Mouse (Mus musculus): ENCODE data around the gene Mff. TPM values are rescaled to one million over a fixed set of nuclear protein-coding genes. Genes with fewer than 3 reads are reported as not detected.
A peak's percentile ranks its signal among the peaks of the same experiment; 100 is the strongest.

Mff gene
- polyA plus RNA-seq, 2 experiments: 176 to 223 TPM

- ATAC-seq (ENCODE audit: low FRiP score, low read depth) (no peak), DNase-seq (ENCODE audit: low spot score) (no peak)
- Histone ChIP-seq H3K9ac (ENCODE audit: low read depth, low read length, severe bottlenecking) (no peak overlapping the region), H3K27me3 (ENCODE audit: control insufficient read depth, insufficient read depth, low read length) (no peaks in the 10 kb centered on the region), H3K27ac (replicated peaks; ENCODE audit: low read depth, low read length) (no peak overlapping the region), H3K4me3 (replicated peaks; ENCODE audit: low read length) (no peak overlapping the region), H3K9me3 (ENCODE audit: control insufficient read depth, low read length) (no peaks in the 10 kb centered on the region), H3K4me1 (ENCODE audit: control insufficient read depth, insufficient read depth, low read length) (no peaks in the 10 kb centered on the region), H3K36me3 (ENCODE audit: control insufficient read depth, insufficient read depth, low read length) (no peaks in the 10 kb centered on the region), H3K4me2 (replicated peaks; ENCODE audit: low read depth, low read length, severe bottlenecking) (no peak overlapping the region)
- no peak for TF ChIP-seq POLR2A (IDR thresholded peaks at IDR 0.05; ENCODE audit: borderline replicate concordance, extremely low read depth, insufficient read depth, insufficient read length)
- 78% methylated on average over 9 of the region's 9 CpGs for WGBS
Measured at GRCm38 (mm10) chr1:82717816-82718512, 6.7 kb upstream of the Mff start.

- WGBS: under 1% methylated on average over 37 of the region's 37 CpGs
- Histone ChIP-seq H3K9ac (ENCODE audit: low read depth, low read length, severe bottlenecking) (peak overlapping the region; percentile 95), H3K4me3 (replicated peaks; ENCODE audit: low read length) (peak overlapping the region; percentile 76), H3K27me3 (ENCODE audit: control insufficient read depth, insufficient read depth, low read length) (no peaks in the 10 kb centered on the region), H3K4me2 (replicated peaks; ENCODE audit: low read depth, low read length, severe bottlenecking) (peak overlapping the region; percentile 71), H3K36me3 (ENCODE audit: control insufficient read depth, insufficient read depth, low read length) (peaks cover 24% of the 10 kb centered on the region), H3K4me1 (ENCODE audit: control insufficient read depth, insufficient read depth, low read length) (peaks cover 11% of the 10 kb centered on the region), H3K27ac (replicated peaks; ENCODE audit: low read depth, low read length) (peak overlapping the region; percentile 71), H3K9me3 (ENCODE audit: control insufficient read depth, low read length) (no peaks in the 10 kb centered on the region)
- peak; percentile 63 for DNase-seq (ENCODE audit: low spot score)
- no peak for TF ChIP-seq POLR2A (IDR thresholded peaks at IDR 0.05; ENCODE audit: borderline replicate concordance, extremely low read depth, insufficient read depth, insufficient read length)
- ATAC-seq (ENCODE audit: low FRiP score, low read depth): peak; percentile 94
Measured at GRCm38 (mm10) chr1:82725026-82725874, 560 bp downstream of the Mff start.

- Histone ChIP-seq H3K4me3 (replicated peaks; ENCODE audit: low read length) (peak overlapping the region; percentile 76), H3K9ac (ENCODE audit: low read depth, low read length, severe bottlenecking) (peak overlapping the region; percentile 95), H3K36me3 (ENCODE audit: control insufficient read depth, insufficient read depth, low read length) (peaks cover 29% of the 10 kb centered on the region), H3K27me3 (ENCODE audit: control insufficient read depth, insufficient read depth, low read length) (no peaks in the 10 kb centered on the region), H3K27ac (replicated peaks; ENCODE audit: low read depth, low read length) (no peak overlapping the region), H3K4me2 (replicated peaks; ENCODE audit: low read depth, low read length, severe bottlenecking) (peak overlapping the region; percentile 71), H3K9me3 (ENCODE audit: control insufficient read depth, low read length) (no peaks in the 10 kb centered on the region), H3K4me1 (ENCODE audit: control insufficient read depth, insufficient read depth, low read length) (peaks cover 11% of the 10 kb centered on the region)
- WGBS: 52% methylated on average over 4 of the region's 4 CpGs
- no peak for ATAC-seq (ENCODE audit: low FRiP score, low read depth)
- no peak for DNase-seq (ENCODE audit: low spot score)
- TF ChIP-seq POLR2A (IDR thresholded peaks at IDR 0.05; ENCODE audit: borderline replicate concordance, extremely low read depth, insufficient read depth, insufficient read length): no peak
Measured at GRCm38 (mm10) chr1:82725875-82726185, 1.1 kb downstream of the Mff start.

- Histone ChIP-seq H3K9me3 (ENCODE audit: control insufficient read depth, low read length) (no peaks in the 10 kb centered on the region), H3K27ac (replicated peaks; ENCODE audit: low read depth, low read length) (no peak overlapping the region), H3K4me2 (replicated peaks; ENCODE audit: low read depth, low read length, severe bottlenecking) (peak overlapping the region; percentile 71; the same call in 1 of the 2 replicates), H3K36me3 (ENCODE audit: control insufficient read depth, insufficient read depth, low read length) (peaks cover 36% of the 10 kb centered on the region), H3K4me3 (replicated peaks; ENCODE audit: low read length) (no peak overlapping the region), H3K9ac (ENCODE audit: low read depth, low read length, severe bottlenecking) (no peak overlapping the region), H3K27me3 (ENCODE audit: control insufficient read depth, insufficient read depth, low read length) (no peaks in the 10 kb centered on the region), H3K4me1 (ENCODE audit: control insufficient read depth, insufficient read depth, low read length) (peaks cover 11% of the 10 kb centered on the region)
- TF ChIP-seq POLR2A (IDR thresholded peaks at IDR 0.05; ENCODE audit: borderline replicate concordance, extremely low read depth, insufficient read depth, insufficient read length): no peak
- ATAC-seq (ENCODE audit: low FRiP score, low read depth): no peak
- no peak for DNase-seq (ENCODE audit: low spot score)
- 93% methylated on average over 5 of the region's 5 CpGs for WGBS
Measured at GRCm38 (mm10) chr1:82726482-82726881, 1.8 kb downstream of the Mff start.

GRCm38 (mm10) chr1:82733357-82733756 lies 8.7 kb downstream of the Mff start:
- ATAC-seq (ENCODE audit: low FRiP score, low read depth) (no peak), DNase-seq (ENCODE audit: low spot score) (no peak)
- Histone ChIP-seq H3K4me1 (ENCODE audit: control insufficient read depth, insufficient read depth, low read length) (no peaks in the 10 kb centered on the region), H3K9me3 (ENCODE audit: control insufficient read depth, low read length) (no peaks in the 10 kb centered on the region), H3K4me3 (replicated peaks; ENCODE audit: low read length) (no peak overlapping the region), H3K9ac (ENCODE audit: low read depth, low read length, severe bottlenecking) (no peak overlapping the region), H3K4me2 (replicated peaks; ENCODE audit: low read depth, low read length, severe bottlenecking) (no peak overlapping the region), H3K36me3 (ENCODE audit: control insufficient read depth, insufficient read depth, low read length) (peaks cover 81% of the 10 kb centered on the region), H3K27me3 (ENCODE audit: control insufficient read depth, insufficient read depth, low read length) (no peaks in the 10 kb centered on the region), H3K27ac (replicated peaks; ENCODE audit: low read depth, low read length) (no peak overlapping the region)
- WGBS: 97% methylated on average over 1 of the region's 1 CpGs
- no peak for TF ChIP-seq POLR2A (IDR thresholded peaks at IDR 0.05; ENCODE audit: borderline replicate concordance, extremely low read depth, insufficient read depth, insufficient read length)

Data from limb, embryonic 14.5 days (tissue).